Mouse (Mus musculus) liver, adult (tissue): ENCODE data around the gene Stom.

Source experiments
- GATA4 ChIP-seq: IDR thresholded peaks from 2 replicates; pipeline ENCODE4 v1.6.1; 2014; ENCODE audit warnings: mild to moderate bottlenecking, low read length; ENCODE audit not compliant: insufficient replicate concordance

The Stom gene

DNA sequence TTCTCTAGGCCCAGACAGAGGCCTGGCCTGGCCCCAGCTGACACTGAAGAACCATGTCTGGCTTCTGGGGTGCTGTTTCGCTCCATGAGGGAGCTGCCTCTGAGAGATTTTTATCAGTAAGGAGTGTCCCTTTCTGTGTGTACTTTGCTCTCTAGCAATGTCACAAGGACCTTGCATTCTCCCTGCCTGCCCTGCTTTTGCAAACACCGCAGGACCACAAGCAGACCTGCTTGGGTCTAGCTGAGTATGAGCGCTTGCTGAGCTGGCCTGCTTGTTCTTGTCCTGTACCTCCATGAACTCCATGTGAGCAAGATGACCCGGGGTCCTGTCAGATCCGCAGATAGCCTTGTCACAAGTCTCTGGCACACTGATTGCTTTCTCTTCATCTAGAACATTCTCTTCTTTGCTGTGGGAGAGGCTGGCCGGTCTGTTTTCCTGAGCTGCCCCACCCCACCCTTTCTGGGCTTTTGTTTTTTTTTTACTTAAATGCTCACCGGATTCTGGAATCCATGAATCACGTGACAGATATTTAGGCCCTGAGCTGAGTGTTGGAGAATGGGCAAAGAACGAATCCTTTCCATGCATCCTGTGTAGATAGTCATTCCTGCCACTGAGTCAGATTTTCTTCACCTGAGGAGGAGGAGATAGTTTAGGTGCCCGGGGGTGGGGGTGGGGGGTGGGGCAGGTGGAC is 68.8 kb downstream of the Stom start:
- no peak for TF ChIP-seq GATA4

- no peak for TF ChIP-seq GATA4
Measured at GRCm38 (mm10) chr2:35267156-35267875, 69.5 kb downstream of the Stom start.

- no peak for TF ChIP-seq GATA4
Measured at GRCm38 (mm10) chr2:35266251-35266905, 70.4 kb downstream of the Stom start.

GRCm38 (mm10) chr2:35265775-35266174 is 71.0 kb downstream of the Stom start:
- TF ChIP-seq GATA4: no peak

GRCm38 (mm10) chr2:35265296-35265695 is 71.5 kb downstream of the Stom start:
- TF ChIP-seq GATA4: no peak

GRCm38 (mm10) chr2:35264095-35264494 is 72.7 kb downstream of the Stom start:
- no peak for TF ChIP-seq GATA4
